Mouse (Mus musculus) cerebellum, adult 2 months (tissue): ENCODE measurements around the gene Cnmd.

Experiments used
- CTCF ChIP-seq: fragments of 200-500 bp; IDR thresholded peaks from 2 replicates; pipeline ENCODE4 v1.5.1; 2011; ENCODE audit warnings: low read depth, mild to moderate bottlenecking, control low read depth, low read length, moderate library complexity, borderline replicate concordance; ENCODE audit not compliant: insufficient read depth
- POLR2A ChIP-seq: fragments of 200-500 bp; IDR thresholded peaks from 2 replicates; pipeline ENCODE4 v1.6.1; 2011; ENCODE audit warnings: low read length, control low read depth, borderline replicate concordance; ENCODE audit not compliant: insufficient read depth

GRCm38 (mm10) chr14:79711301-79711700 is 49.3 kb upstream of the Cnmd start:
- no peak for TF ChIP-seq CTCF
- TF ChIP-seq POLR2A, result no peak
